Mouse (Mus musculus) monocyte, adult 5-6 weeks (primary cell): Measurements from ENCODE around the gene Bnip3. TPM values are rescaled to one million over a fixed set of nuclear protein-coding genes. Genes with fewer than 3 reads are reported as not detected.

Experiments
- ATAC-seq: fragments of 153-309, 156-312 bp; replicated peaks from 2 replicates; pipeline ENCODE4 v1.8.0; 2017; ENCODE audit warnings: mild to moderate bottlenecking; ENCODE audit not compliant: low TSS enrichment, insufficient number of reproducible peaks, severe bottlenecking, poor library complexity, low FRiP score
- total RNA-seq: library from RNA; stranded (forward); fragments of 200-1000, 200-491, 200-594 nt; gene quantifications from 3 replicates; pipeline ENCODE4 v1.2.3, GENCODE M21; 2017

Bnip3 gene
- 8.5 to 11.0 TPM (median 10.1 TPM) in 3 replicates for total RNA-seq

DNA sequence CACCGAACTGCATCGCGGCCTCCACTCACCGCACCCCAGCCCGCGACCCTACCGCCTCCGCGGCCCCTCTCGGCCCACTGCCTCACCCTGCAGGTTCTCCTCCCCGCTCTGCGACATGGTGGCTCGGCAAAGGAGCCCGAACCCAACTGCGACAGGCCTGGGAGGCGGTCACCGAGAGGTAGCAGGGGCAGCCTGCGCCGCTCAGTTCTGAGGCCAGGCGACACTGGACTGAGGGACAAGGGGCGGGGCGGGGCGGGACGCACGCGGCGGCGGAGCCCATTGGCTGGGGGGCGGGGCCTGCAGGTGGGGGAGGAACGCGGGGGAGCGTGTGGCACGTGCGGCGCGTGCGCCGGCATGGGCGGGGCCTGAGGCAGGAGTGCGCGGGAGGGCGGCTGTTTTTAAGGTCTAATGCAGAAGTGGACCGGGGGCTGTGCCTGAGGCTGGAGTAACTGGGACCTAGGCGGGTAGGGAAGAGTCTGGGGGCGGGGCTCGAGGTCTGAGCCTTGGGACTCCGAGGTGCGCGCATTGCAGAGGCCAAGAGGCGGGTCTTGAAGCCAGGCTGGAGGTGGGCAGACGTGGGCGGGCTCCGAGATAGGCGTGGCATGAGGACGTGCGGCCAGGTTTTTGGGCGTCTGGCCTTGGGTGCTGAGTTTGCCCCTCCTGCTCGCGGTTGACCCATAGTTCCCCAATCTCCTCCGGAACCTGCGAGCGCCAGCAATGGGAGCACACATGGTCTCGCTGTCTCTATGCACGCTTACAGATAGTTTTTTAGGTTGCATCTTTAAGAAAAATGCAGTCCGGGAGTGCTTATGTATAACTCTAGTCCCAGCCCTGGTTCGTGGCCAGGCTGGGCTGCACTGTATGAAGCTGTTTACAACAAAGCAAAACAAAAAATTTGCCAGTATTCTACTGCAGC, at the start of gene Bnip3:
TSS of gene Bnip3 (minus strand) at position 243 of the 916 bp plus-strand sequence.
- ATAC-seq: peak; percentile 87

DNA sequence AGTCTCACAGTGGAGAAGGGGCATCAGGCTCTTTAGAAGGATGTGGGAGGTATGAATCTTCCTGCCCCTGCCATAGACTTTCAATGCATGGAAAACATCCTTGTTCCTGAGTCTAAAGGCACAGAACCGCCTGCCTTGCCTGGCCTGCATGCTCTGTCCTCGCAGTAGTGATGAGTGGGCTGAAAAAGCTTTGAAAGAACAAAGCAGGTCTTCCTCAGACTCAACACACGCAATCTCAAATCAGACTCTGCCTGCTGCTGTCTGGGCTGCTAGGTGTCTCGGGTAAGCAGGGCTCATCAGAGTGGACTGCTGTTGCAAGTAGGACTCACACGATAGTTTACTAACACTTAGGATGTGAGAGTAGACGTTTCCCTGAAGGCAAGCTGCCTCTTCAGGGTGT, 47.8 kb upstream of the Bnip3 start:
- no peak for ATAC-seq

DNA sequence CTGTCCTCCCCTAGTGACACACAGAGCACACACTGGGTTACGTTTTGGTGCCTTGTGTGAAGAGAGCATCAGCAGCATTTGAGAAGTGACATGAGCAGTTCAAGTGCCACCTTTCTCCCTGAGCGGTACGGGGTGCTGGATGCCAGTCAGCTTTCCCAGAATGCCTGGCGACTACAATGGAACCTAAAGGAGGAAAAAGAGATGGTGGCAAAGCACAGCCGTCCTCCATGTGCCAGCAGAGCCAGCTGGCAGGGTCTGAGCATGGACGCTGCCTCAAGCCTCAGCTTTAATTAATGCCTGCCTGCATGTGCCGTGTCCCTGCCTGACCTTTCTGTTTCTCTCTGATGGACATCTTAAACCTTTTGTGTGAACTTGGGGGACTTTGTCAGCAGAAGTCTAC, 46.5 kb upstream of the Bnip3 start:
- no peak for ATAC-seq

DNA sequence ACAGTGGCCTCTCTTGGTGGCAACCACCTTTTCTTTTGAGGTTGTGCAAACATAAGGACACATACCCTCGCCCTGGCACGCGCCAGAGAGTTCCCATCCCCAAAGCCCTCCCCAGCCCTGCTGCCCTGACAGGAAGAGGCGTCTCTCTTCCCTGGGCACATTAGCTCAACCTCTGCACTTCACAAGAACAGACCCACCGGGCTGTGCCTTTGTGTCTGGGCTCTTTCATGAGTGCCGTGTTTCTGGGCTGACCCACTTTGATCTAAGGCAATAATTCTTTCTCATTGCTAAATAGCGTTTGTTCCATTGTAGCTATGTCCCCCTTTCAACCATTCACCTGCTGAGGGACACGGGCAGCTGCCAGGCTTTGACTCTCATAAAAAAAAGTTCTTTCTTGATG, 39.0 kb upstream of the Bnip3 start:
- no peak for ATAC-seq

DNA sequence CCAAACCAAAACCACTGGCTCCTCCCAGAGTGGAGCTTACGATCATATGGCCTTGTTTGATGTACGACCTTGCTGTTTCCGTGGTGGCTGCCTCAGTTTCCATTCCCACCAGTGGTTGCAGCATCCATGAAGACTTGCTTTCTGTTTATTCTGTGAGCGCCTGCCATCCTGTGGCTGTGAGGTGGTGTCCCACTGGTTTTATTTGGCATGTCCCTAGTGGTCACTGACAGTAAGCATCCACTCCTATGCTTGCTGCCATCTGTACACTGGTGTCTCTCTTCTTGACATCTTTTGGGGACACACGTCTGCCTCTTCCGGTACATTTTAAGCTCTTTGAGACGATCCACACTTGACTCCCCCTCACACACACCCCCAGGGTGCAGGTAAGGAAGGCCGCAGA, 38.4 kb upstream of the Bnip3 start:
- ATAC-seq: no peak

DNA sequence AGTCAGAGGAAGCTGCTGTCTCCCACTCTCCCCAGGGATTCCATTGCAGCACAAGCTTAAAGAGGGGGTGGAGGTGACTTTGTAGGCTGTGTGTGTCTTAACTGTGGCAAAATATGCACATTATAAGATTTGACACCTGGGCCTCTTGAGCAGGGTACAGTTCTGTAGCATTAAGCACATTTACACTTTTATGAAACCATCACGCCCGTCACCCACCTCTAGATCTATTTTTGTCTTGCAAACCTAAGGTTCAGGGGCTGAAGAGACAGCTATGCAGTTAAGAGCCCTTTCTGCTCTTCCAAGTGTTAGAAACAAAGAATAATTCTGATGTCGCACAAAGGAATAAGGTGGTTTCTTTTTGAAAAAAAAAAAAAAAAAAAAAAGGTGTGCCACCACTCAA, 36.3 kb upstream of the Bnip3 start:
- ATAC-seq: no peak

DNA sequence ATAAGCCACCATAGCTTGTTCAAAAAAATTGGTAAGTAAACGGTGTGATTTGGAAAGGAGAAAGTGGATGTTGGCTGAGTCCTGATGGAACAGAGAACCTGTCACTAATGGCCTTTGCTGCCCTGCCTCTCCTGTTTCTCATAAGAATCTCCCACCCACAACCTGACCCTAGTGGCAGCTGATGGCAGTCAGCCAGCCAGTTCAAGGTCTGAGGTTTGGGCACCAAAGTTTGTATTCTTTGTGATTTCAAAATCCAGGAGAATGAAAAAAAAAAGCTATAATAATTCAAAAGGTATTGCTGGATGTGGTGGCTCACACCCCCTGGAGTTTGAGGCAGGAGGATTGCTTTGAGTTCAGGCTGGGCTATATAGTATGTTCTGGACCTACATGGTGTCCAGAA, 33.0 kb upstream of the Bnip3 start:
- ATAC-seq: no peak

DNA sequence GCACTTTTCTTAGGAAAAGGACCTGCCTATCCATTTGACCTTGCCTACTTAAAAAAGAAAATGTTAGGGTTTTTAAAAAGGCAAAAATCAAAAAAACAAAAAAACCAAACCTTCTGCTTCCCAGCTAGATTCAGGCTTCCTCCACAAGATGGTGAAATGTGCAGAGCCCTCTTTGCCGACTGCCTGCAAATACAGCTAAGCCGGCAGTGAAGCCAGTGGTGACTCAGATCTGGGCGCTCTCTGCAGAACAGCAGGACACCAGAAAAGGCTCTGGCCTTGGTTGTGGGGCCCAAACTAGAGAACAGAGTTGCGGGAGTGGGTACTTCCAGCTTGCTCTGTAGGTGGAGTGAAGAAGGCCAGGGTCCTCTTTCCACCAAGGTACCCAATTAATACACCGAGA, 32.3 kb upstream of the Bnip3 start:
- ATAC-seq: no peak

DNA sequence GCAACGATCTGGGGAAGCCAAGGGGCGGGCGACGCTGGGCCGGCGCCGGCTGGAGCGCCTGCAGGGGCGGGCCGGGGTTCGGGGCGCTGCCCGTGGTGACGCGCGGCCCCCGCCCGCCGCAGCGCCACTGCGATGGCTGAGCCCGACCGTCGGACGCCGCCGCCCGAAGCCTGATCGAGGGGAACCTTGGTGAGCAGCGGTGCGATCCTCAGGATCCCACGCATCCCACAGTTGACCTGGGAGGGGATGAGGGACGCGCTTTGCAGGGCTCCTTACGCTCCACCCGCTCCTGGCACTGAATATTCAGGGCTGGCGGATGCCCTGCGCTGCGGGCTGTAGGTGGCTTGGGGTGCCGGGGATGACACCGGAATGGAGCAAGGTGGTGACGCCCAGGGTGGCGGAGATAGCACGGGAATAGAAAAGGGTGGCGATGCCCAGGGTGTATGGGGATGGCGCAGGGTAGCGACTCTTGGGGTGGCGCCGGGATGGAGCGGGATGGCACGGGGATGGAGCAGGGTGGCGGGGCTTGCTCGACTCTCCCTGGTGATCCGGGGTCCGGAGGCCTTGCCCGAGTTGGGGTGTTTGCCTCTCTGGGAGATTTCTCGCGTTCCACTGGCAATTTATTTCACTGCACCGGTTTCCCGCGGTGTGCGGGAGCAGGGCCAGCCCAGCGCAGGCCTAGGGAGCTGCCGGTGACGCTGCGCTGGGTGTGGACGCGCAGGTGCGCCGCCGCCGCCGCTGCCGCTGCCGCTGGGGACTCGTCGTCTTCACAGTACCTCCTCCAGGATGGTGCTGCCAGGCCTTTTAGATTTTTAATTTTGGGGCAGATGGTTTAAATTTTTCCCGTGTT, 31.5 kb upstream of the Bnip3 start, which contains the start of gene Jakmip3:
TSS of gene Jakmip3 (plus strand) at position 119 of the 850 bp plus-strand sequence.
- no peak for ATAC-seq

DNA sequence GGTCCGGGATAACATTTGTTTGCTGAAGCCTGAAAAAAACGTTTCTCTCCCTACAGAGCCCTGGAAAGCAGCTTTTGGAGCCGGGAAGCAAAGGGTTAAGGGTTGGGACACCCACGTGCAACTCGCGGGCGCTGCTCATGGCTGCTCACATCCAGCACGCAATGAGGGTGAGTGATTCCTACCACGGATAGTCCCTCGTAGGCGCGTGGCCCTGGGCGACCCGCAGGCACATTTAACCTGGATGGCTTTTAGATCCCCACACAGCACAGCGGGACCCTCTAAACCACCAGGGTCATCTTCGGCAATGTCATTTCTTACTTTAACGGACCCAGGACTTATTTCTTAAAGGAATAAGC, 30.9 kb upstream of the Bnip3 start:
- ATAC-seq: no peak

DNA sequence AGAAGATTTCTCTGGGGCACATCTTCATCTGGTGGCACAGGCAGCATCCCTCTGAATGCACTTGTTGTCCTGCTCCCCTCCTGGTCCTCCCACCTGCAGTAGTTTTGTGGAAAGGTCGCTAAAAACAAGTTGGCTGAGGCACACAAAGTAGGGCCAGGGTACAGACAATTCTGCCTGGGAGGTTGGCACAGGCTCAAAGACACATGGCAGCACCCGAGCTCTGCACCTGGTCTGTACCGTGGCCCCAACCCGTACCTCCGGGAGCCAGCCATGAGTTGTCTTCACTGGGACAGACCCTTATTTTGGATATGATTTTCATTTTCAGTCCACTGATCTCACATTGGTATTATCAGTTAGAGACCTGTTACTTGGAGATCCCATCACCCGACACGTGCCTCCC, 29.7 kb upstream of the Bnip3 start:
- ATAC-seq: no peak

DNA sequence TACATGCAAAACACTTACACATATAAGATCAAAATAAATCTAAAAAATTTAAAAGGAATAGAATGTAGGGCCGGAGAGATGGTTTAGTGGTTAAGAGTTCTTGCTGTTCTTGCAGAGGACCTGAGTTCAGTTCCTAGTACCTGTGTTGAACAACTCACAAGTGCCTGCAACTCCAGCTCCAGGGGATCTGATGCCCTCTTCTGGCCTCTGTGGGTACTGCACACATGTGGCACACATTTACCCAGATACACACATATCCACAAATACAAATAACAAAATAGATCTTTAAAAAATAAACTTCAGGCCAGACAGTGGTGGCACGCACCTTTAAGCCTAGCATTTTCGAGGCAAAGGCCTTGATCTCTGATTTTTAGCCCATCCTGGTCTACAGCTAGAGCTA, 25.2 kb upstream of the Bnip3 start:
- ATAC-seq: no peak

DNA sequence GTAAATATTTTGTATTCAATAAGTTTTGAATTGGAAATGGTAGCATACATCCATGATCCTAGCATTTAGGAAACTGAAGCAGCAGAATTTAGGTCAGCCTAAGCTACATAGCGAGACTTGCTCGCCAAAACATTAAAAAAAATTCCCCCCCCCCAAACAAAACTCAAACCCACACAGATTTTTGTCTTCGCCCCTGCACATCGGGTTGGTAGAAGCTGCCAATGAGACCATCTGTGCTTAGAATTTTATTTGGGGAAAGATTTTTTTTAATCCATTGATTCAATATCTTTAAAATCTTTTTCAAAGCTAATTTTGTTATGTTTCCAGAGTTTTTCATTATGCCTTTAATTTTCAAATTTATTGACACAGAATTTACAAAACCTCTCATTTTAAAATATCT, 19.1 kb upstream of the Bnip3 start:
- no peak for ATAC-seq

DNA sequence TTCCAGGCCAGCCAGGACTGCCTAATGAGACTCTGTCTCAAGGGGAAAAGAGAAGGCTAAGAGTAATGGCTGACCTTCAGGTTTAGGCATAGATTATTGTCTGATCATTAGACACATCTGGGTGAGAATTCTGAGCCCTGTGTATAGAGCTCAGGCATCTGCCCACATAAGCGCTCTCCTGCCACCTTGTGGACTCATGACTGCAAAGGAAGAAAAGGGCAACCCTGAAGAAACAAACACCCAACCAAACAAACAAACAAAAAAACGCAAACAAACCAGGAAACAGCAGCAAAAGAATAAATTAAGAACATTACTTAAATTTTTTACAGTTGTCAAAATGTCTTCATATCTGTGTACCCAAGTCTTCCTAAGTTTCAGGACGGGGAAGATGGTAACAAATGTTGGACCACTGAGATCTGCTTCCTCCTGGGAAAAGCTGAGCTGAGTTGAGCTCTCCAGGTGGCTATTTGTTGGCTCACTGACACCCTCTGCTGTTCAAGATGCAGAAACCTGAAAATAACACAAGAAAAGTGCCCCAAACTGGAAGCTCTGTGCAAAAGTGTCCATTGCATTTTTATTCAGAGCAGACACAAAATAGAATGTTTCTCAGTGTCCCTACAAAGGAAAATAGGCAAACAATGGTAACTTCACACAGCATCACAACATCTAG, 14.6 kb upstream of the Bnip3 start:
- ATAC-seq: no peak

DNA sequence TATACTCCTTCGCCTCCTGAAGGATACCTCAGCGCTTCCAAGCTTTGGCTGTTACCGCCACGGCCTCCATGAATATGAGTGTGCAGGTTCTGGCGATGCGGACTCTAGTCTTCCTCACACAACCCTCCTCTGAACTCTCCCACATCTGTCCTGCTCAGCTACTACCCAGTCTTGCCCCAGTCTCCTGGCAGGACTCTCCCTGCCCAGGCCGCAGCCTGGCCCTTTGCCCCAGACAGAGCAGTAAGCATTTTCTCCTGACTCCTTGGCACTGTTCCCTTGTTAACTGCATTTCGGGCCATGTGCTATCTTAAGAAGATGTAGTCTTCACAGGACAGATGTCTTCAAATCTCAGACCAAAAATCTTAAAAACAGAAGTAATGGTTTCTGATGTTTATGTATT, 12.3 kb upstream of the Bnip3 start:
- ATAC-seq: no peak

DNA sequence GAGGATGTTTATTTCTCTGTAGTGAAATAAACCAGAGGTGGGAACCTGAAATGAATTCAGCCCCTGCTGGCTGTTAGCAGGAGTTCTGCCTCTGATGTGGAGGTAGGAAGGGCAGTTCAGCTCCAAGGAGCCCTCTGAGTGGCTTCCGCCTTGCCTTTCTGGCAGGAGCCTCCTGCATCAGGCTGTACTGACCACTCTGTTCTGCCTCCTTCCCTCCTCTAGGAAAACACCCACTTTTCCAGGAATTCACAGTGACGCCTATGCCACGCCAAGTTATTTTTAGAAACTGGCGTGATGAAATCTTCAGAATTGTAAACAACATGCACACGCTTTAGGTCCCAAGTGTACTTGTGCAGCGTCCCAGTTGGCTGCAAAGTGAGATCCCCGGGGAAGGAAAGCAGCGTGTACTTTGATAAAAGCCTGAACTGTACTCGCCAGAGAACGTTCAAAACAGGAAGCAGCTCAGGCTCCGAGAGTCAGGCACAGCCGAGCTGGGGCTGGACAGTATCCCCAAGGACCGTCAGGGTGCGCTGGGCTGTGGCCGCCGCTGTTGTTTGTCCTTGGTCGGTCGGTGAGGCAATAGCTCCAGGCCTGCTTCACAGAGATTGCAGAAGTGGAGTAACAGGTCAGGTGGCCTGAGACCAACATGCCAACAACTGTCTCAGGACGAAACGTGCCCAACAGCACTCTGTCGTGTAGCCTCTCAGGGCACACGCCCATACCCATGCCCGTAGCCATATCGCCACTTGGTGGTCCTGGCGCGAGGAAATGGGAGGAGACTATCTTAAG, 10.0 kb upstream of the Bnip3 start:
- peak; percentile 96 for ATAC-seq

DNA sequence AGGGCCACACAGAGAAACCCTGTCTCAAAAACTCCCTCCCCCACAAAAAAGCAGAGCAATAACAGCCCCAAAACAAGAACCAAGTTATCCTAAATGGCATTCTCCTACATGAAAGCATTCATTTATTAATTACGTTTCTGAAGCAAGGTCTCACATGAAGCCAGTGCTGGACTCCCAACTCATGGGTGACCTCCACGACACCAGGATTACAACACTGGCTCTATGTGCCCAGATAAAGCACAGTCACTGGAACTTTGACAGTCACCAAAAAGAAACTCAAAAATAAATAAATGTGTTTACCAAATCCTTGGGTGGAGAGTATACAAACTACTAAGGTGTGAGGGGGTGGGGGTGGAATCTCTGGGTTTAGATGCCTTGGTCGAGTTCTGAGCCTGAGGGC, 4.3 kb upstream of the Bnip3 start:
- no peak for ATAC-seq

DNA sequence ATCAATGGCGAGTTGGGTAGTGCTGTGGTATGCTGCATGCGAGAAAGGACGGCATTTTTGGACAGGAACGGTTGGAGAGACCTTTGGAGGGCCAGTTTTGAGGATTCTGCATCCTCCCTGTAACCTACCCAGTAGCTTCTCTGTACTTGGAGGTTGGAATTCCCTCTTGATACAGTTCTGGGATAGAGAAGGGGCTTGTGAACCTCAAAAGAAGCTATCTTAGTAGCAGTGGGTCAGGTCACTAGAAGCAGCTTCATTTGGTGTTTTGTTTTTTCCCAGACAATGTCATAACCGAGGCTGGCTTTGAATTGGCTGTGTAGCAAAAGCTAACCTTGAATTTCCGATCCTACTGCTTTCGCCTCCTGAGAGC, 859 bp upstream of the Bnip3 start:
- ATAC-seq: no peak
